Mouse (Mus musculus): ENCODE data around the gene Itprid1.

Itprid1 gene

DNA sequence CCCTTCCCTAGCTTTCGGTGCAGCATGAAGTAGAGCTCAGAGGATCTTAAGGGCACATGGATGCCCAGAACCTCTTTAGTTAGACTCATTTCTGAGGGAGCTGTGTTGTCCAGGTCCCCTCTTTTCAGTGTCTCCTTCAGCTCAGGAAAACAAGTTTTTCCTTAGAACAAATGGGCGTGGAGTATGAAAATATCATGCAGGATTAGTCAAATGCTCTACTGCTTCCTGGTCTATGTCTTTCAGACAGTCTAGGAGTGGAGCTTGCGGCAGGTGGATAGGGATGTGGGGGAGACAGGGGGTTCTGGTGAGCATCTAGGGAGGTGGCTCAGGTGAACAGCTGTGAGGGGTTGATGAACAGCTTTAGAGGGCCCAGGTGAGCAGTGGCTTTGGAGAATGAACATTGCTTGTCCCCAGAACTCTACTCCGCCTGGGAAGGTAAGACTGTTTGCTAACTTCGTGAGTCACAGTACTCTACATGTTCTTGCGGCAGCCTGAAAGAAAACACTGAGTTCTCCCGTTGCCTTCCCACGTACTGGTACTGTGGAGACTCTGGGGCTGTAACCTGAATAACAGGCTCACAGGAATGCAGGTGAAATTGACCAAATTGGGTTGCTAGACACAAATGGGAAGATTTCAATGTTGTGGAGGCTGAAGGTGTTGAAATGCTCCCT is at the start of gene Itprid1:
Gene Itprid1, plus strand, starts transcription at position 246 of the 671 bp plus-strand sequence.
- no peak for DNase-seq (ENCODE audit: low spot score)

DNA sequence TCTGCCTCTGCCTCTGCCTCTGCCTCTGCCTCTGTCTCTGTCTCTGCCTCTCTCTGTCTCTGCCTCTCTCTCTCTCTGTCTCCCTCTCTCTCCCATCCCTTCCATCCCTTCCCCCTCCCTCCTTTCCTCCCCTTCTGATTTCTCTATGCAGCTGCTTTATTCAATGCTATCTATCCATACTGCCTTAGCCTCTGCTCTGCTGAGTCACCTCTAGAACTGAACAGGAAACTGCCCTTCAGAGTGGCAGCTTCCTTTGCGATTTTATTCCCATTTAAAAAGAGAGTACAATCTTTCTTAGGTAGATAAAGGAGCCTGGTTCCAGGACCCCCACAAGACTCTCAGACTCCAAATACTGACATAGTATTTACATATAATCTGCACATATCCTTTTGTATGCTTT is 47.1 kb upstream of the Itprid1 start:
- DNase-seq (ENCODE audit: low spot score), result no peak

DNA sequence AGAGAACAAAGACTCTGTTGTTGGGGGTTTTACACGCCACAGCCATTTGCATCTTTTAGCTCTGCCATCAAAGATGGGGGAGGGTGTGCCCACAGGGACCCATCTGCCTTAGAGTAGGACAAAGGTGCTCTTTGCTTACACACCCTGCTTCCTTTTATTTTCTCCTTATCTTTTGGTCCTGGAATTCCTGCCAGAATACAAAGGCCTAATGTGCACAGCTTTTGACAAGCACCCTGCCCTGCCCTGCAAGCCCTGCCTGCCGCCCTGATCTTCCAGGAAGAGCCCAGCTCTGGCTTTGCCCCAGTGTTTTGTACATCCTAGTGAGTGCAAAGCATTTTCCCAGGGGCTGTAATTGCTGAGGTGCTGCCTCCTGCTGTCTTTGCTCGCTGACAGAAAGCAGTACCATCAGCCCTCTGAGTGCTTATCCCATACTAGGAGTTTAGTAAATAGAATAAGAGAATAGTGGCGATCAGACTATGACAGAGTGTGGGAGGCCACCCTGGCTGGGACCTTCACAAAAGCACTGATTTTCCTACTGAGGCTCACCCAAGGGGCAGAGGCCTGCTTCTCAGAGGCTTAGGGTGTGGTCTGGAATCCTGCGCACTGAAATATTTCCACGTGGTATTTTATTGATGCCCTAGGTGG is 44.7 kb upstream of the Itprid1 start:
- DNase-seq (ENCODE audit: low spot score), result no peak

DNA sequence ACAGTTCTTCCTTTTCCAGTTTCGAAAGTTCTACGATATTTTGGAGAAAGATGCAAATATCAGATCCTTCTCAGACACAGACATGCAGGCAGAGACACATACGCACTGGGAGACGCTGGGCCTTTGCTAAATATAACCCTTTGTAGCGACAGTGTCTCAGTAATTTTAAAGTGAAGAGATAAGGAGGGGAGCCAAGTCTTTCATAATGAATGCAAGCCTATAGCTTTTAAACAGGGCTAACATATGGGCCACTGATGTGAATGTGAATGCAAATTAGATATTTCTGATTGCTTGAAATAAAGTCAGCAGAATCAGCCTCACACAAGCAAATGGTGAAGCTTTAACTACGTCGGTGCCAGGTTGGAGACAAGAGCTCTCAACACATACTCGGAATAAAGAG is 44.2 kb upstream of the Itprid1 start:
- no peak for DNase-seq (ENCODE audit: low spot score)

DNA sequence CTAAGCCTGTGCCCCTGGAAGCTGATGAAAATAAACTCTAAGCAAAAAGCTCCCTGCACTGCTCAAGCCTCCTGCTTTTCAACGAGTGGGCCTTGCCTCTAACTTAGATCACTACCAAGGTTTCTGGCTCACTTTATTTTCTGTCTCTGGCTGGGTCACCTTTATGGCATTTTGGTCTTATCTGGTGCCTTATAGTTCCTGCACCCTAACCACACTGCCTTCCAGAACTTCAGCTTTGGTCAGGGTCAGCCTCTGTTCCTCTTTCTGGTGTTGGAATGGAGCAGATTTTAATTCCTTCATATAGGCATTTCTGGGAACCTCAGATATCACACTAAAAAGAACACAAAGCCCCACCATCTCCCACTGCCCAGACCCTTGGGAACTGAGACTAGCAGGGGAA is 34.0 kb upstream of the Itprid1 start:
- DNase-seq (ENCODE audit: low spot score), result no peak

DNA sequence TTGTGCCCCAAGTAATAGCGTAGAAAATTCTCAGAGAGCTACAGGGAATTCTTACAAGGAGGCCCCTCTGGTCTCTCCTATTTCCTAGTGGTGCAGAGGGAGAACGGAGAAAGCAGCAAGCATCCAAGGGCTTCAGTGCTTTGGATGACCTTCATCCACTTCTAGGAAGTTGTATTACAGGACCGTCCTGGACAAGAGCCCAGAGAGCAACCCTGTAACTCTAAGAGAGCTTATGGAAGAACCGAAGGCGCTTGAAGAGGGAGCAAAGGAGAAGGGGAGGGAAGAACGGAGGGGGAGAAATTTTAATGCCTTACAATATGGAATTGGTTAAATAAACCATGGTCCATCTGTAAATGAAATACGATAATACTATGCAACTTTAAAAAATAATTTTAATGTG is 33.3 kb upstream of the Itprid1 start:
- DNase-seq (ENCODE audit: low spot score), result no peak

DNA sequence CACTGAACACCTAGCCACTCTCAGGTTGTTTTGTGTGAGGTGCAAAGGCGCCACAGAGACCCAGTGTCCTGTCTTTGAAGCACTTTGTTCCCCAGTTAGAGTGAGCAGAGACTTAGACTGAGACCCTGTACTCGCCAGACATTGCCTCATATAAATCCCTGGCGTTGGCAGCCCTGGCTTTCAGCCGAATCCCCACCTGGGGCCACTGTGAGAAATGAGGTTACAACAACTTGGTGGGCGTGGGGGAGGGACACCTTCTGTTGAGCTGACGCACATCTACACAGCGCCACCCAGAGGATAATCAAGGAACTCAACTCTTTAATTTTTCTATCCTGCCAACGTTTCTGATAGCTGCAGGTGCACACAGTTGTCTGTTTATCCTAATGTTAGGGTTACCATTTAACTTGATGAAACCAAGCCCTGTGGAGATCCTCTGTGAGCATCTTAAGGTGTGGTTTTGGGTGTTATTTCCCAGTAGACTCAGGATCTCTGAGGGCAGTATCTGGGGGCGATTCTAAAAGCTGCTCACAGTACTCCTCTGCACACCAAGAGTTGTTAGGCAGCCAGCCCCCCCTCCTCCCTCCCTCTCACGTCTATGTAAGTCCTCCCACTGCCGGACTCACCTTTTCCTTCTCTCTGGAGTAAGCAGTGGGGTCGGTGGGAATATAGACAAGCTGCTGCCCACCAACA is 32.6 kb upstream of the Itprid1 start:
- DNase-seq (ENCODE audit: low spot score), result no peak

DNA sequence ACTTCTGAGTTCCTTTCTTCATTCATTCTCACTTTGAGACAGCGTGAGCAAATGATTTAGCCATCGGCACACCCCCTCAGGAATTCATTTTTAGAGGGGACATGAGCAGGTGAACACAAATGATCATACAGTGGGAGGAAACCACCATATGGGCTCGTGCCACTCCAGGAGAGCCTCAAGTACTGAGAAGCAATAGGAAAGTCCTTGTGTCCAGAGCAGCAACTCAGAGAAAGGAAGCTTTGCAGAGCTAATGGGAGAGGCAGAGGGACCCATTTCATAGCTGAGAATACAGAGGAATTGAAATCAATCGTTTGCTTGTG is 32.1 kb upstream of the Itprid1 start:
- DNase-seq (ENCODE audit: low spot score), result no peak

DNA sequence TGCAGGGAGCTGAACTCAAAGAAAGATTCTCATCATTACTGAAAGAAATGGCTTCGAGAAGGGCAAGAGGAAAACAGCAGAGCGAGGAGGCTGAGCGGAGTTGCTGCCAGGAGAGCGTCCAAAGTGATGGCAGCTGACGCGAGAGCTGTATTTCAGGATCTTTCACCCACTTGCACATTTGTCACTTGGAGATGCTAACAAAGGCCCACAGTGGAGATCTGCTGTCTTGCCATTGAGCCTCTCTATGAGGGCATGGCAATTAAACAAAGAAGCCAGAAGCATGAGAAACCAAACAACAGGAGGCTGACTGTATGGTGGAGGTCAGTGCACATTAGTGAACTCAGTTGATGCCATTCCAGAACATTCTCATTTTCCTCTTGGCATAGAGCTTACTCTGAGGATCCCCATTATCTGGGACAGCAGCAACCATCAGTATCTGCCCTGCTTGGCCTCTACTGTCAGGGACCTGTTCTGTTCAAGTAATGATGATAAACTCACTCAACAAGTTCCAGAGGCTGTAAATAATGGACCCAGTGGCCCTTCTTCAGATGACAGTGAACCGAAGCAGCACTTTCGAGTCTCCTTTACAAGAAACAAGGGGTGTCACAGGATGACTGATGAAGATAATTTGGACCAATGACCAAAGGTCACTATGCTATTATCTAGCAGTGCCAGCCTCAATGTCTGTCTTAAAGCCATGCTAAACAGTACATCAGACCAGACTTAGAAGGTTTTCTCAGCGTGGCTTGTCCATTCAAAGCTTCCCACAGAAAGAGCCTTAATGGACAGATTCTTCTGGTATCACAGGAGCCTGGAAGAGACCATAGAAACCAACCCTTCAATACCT is 31.2 kb upstream of the Itprid1 start:
- no peak for DNase-seq (ENCODE audit: low spot score)

DNA sequence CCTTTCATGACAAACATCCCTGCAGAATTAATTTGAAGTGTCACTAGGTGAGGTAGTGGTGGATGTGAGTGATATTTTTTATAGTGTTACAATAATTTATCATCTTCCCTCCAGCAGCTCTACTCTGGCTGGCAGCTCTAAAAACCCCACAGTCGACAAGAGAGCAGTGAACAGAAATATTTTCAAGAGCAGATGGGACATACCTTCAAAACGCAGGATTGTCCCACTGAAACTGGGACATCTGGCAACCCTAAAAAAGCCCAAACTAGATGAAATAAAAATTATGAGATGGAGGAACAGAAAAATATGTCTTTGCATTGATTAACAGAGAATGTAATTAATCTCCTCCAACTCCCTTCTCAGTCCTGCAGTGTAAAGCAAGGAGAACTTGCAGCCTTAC is 30.2 kb upstream of the Itprid1 start:
- no peak for DNase-seq (ENCODE audit: low spot score)

DNA sequence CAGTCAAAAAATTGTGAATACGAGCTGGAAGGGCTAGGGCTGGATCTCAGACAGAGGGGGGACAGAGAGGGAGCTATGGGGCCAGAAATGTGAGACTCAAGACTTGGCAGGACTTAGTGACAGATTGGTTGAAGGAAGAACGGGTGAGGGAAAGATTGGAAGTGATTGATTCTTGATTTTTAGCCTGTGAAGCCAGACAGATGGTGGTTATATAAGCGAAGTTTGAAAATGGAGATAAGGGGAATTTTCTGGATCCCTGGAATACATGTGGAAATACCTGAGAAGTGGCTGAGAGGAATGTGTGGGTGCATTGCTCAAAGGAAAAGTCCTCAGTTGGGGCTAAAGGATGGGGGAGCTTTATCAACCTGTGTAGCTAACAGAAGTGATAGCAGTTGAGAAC is 28.0 kb upstream of the Itprid1 start:
- DNase-seq (ENCODE audit: low spot score), result no peak

DNA sequence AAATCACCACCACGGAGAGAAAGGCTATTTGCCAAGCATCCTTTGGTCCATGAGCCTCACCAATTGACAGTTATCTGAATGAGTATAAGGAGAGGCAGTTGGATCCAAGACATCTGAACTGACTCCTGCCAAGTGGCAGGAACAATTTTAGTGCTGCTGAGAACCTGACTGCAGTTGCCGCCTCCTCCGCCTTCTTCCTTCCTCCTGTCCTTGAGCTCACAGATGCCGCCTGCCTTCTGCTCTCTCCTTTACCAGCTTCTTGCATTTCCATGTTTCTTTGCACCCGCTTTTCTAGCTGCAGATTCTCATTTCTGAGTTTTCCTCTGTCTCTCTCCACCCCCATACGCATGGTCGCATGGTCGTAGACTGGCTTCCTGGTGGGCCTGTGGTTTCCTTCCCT is 25.5 kb upstream of the Itprid1 start:
- no peak for DNase-seq (ENCODE audit: low spot score)

DNA sequence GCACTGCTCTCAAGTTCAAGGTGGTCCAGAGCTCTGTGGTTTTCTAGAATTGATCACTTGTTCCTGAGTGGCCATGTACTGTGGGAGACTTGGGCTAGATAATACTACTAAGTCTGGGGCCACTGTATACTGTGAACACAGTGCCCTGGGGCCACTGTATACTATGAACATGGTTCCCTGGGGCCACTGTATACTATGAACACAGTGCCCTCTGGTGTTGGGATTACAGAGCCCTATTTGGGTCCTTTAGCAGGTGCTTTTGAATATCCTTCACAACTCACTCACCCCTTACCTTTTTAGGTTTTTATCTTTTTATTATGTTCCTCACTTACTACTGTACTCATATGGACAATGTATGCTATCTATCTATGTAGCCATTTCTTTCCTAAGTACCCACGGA is 24.3 kb upstream of the Itprid1 start:
- DNase-seq (ENCODE audit: low spot score), result no peak

DNA sequence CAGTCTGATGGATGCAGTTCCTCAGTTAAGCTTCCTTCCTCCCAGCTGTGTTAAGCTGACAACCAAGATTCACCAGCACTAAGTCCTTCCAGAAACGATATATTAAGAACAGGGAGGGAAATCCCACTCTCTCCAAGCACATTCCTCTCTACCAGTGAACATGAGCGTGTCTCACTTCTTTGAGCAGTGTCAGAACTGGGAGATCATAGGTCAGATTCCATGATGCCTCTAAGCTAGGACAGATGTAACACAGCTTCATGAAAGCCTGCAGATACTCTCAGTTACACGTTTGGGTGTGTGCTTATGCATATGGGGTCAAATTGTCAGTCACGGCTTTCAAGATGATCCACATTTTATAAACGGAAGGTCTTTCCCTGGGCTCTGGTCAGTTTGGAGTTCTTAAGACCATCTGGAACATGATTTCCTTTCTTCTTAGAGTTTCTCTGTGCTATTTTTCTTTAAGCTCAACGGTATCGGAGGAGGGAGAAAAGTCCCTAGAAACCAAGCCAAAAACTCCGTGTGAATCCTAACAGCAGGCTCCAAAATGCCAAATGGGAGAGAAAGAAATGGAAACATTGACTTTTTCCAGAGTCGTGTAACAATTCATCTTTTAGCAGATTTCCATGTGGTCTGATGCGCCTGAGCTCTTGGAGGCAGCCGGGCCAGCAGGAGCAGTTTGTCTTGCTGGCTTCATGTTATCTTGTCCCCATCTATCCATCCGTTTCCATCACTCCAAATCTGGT is 22.3 kb upstream of the Itprid1 start:
- no peak for DNase-seq (ENCODE audit: low spot score)

DNA sequence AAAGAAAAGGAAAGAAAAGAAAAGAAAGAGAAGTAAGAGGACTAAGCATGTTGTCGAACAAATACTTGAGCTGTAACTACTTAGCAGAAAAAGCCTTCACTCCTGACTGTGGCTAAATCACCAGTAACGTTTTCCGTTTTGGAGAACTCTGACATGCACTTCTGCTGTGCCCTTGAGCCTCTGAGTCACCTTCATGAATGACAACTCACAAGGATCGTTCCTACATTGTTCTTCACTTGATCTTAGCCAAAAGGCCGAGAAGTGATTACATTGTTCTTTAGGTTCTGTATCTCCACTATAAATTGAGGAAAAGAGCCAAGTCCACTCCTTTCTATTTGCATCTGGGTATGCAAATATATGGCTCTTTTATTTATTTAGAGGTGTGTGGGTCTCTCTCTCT is 19.8 kb upstream of the Itprid1 start:
- no peak for DNase-seq (ENCODE audit: low spot score)

DNA sequence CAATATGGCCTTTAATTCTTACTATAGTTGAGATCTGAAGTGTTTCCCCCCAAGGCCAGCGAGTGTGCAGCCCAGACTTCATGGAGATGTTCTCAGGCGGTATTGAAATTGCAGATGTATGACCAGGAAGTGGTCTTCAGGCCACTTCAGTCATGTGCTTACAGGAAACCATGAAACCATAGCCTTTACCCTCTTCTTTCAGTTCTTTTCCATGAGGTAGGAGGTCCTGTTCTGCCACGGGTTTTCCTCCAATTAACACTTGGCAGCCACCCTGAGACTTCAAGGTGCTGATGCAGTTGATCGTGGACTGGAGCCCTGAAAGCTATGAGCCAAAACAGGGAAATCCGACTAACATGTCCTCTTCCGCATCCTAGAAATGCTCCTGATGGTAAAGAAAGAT is 7.0 kb upstream of the Itprid1 start:
- no peak for DNase-seq (ENCODE audit: low spot score)

DNA sequence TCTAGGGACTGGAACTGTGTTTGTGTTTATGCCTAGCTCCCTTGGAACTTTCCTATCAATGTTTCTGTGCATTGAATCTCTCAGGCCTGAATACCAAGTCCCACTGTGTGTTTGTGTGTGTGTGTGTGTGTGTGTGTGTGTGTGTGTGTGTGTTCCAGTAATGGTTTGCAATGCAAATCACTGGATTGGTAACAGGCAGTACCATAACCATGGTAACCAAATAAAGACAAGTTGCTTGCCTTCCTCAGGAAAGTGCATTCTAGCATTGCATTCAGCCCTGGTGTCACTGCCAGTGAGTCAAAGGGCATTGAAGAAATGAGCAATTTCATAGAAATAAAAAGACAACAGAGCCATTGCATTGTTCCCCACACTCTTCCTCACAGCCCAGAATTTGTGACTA is 15.9 kb downstream of the Itprid1 start:
- no peak for DNase-seq (ENCODE audit: low spot score)

DNA sequence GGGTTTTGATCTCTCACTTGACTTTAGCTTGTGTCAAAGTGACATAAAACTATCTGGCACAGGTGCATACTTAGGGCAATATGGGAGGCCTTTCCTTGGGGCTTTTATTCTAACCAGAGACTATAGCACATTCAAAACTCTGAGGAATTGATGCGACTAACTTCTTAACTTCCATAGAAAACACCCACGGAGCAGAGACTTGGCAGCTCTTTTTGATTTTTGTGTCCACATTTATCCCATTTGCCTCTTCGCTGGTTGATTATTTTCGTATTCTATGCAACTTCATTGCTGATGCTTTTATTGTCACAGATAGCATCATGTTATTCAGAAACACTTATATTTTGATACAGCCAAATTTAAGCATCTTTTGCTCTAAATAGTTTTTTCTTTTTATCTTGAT is 19.4 kb downstream of the Itprid1 start:
- no peak for DNase-seq (ENCODE audit: low spot score)

DNA sequence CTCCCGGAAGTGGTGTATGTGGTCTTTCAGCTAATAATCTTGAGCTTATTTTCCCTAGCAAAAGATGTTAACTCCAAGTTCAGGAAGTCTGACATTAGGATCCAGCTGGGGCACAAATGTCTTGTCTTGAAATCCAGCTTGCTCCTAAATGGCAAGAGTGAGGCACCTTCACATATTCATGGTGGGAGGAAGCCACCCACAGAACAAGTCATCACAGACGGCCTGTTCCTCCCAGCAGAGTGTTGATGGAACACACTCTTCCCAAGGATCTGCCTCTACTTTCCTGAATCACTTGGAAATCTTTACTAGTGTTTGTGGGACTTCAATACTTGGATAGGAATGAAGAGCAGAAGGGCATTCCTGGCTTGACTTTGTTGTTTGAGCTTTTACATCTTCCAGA is 28.5 kb downstream of the Itprid1 start:
- DNase-seq (ENCODE audit: low spot score), result no peak

DNA sequence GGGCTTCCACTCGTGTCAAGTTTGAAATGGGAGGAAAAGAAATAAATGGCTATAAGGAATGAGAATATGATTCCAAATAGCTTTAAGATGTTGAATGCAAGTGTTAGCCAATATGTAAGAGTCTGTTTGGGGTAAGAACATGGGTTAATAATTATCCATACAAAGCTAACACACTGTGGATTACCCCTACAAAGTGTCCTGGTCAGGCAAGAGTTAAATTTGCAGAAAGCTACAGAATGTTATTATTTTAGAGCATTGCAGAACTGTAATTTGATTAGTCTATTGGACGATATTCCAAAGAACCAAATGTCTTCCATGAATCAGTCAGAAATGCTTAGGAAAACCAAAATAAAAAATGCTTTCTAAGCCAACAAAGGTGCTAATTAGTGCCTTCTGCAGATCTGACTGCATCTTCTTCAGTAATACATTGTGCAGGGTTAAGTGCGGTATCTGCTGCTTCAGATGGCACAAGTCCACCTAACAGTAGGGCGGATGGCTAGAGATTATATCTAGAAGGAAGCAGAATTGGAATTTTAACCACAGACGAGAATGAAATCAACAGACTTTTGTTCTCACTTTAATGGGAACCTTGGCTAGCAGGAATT is 42.8 kb downstream of the Itprid1 start:
- no peak for DNase-seq (ENCODE audit: low spot score)

DNA sequence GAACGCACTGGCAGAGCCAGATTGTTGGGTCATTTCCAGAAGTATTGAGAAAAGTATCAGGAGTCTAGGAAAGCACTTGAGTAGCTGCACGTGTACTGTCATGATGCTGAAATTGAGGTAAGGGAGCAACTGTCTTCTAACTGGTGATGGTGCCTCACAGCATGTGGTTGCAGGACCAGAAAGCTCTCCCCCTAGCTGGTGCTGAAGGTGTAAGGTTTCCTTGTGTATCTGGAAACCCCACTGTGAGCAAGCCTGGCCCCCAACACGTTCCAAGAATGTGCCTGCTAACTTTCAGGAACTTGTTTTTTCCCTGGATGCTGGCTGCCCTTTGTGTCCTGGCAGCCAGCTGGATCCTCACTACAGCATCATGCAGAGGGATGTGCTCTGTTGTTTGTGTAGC is 44.2 kb downstream of the Itprid1 start:
- no peak for DNase-seq (ENCODE audit: low spot score)

DNA sequence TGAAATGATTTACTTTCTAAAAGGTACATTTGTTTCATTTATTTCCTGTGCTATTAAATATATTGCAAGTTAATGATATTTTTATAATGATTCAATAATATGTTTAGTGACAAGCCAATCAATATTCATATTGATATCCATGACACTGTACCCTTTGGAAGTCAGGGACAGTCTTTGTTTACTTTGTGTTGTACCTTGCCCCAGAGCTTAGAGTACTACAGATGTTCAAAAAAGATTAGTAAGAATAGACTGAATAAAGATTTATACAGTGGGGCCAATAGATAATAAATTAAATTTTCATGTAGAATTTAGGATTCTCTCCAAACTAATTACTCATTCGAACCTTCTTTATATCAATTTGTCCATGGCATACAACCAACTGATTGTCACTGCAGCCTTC is 50.9 kb downstream of the Itprid1 start:
- no peak for DNase-seq (ENCODE audit: low spot score)
